Mouse (Mus musculus) liver, embryonic 14.5 days (tissue): Measurements from ENCODE around the gene Anp32a. TPM values are rescaled to one million over a fixed set of nuclear protein-coding genes. Genes with fewer than 3 reads are reported as not detected.

Experiments
- ATAC-seq: fragments of 200-750 bp; cut with Nextera tagmentation; 2 replicates; pipeline ENCODE4 v1.8.0; 2017; ENCODE audit warnings: moderate number of reproducible peaks, mild to moderate bottlenecking, moderate library complexity; ENCODE audit not compliant: insufficient read depth
- DNase-seq, 3 experiments: peaks; one replicate each; pipeline ENCODE4 v3.0.0-alpha.2; 2012 to 2013; ENCODE audit warnings: low read depth in 3 of 3, low spot score in 3 of 3
- H3K27ac ChIP-seq: fragments of 300-500 bp; sonication (generic); 2 replicates; pipeline ENCODE4 v1.5.1; 2014; ENCODE audit warnings: moderate library complexity, mild to moderate bottlenecking, control low read depth, inconsistent platforms
- H3K27me3 ChIP-seq: fragments of 300-500 bp; sonication (generic); 2 replicates; pipeline ENCODE4 v1.6.1; 2014; ENCODE audit warnings: mild to moderate bottlenecking, low read length, moderate library complexity; ENCODE audit not compliant: control insufficient read depth, insufficient read depth
- H3K36me3 ChIP-seq: fragments of 300-500 bp; sonication (generic); replicated peaks from 2 replicates; pipeline ENCODE4 v1.6.1; 2014; ENCODE audit warnings: low read depth; ENCODE audit not compliant: control insufficient read depth, insufficient read depth
- H3K4me1 ChIP-seq, 2 experiments: fragments of 200-500 bp in 1 of 2; fragments of 300-500 bp in 1 of 2; sonication (generic) in 1 of 2; replicated peaks; 2 replicates each; pipeline ENCODE4 v1.6.1; 2012 to 2014; ENCODE audit warnings: antibody characterized with exemption in 1 of 2, inconsistent platforms in 1 of 2, low read length in 1 of 2; ENCODE audit not compliant: control insufficient read depth in 2 of 2, insufficient read depth in 2 of 2
- H3K4me2 ChIP-seq: fragments of 300-500 bp; sonication (generic); 2 replicates; pipeline ENCODE4 v1.6.1; 2014; ENCODE audit warnings: low read depth, mild to moderate bottlenecking, control low read depth, moderate library complexity
- H3K4me3 ChIP-seq, 2 experiments: fragments of 200-500 bp in 1 of 2; fragments of 300-500 bp in 1 of 2; sonication (generic) in 1 of 2; 2 replicates each; pipeline ENCODE4 v1.5.1; 2012 to 2014; ENCODE audit warnings: low read depth in 2 of 2, low read length in 2 of 2, mild to moderate bottlenecking in 2 of 2, control low read depth in 1 of 2, inconsistent platforms in 1 of 2, moderate library complexity in 1 of 2; ENCODE audit not compliant: insufficient read depth in 1 of 2
- H3K9ac ChIP-seq: fragments of 300-500 bp; sonication (generic); replicated peaks from 2 replicates; pipeline ENCODE4 v1.6.1; 2014; ENCODE audit warnings: mild to moderate bottlenecking, control low read depth, moderate library complexity
- H3K9me3 ChIP-seq: fragments of 300-500 bp; sonication (generic); 2 replicates; pipeline ENCODE4 v1.6.1; 2016; ENCODE audit warnings: low read length, mixed read lengths; ENCODE audit not compliant: control insufficient read depth
- CTCF ChIP-seq: IDR thresholded peaks from 2 replicates; pipeline ENCODE4 v1.5.1; 2016; ENCODE audit warnings: antibody characterized with exemption, low read depth, control low read depth
- EP300 ChIP-seq: IDR thresholded peaks from 2 replicates; pipeline ENCODE4 v1.6.1; 2016; ENCODE audit warnings: antibody characterized with exemption, low read depth
- WGBS: fragments of 180-500 bp; shearing (Covaris S2); extraction: QIAGEN DNeasy Blood & Tissue Kit; methylation state at CpG from one replicate; pipeline ENCODE4 v1.1.7; 2014; ENCODE audit not compliant: insufficient replicate concordance; 5-methylcytosine and 5-hydroxymethylcytosine counted together
- polyA plus RNA-seq, 2 experiments: library from polyadenylated mRNA; depleted of rRNA in 1 of 2; stranded (reverse) in 1 of 2; unstranded in 1 of 2; fragments of >200 nt; fragmentation: Nextera tagmentation in 1 of 2; extraction: Ambion mirVana in 1 of 2; gene quantifications; 2 replicates each; pipeline versions ENCODE4 v1.2.1 to v1.2.3; 2012 to 2014

The Anp32a gene
- polyA plus RNA-seq, 2 experiments: 54.7 to 240 TPM

DNA sequence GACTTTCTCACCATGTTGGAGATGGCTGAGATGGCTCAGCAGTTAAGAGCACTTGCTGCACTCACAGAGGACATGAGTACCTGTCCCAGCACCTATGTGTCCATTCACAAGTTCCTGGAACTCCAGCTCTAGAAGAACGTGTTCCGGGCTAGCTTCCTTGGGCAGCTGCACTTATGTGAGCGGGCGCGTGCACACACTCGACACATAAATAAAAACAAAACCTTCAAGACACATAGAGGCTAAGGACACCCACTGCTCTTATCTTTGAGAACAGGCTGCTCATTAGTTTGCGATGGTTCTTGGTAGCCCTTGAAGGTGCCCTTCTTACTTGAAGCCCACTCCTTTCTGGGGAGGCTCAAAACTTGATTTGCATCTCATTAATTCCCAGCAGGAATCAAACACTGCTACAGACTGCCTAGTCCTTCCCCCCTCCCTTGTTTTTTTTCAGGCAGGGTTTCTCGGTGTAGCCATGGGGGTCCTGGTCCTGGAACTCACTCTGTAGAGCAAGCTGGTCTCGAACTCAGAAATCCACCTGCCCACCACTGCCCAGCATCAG, 2.4 kb upstream of the Anp32a start:
- Histone ChIP-seq H3K36me3 (no peaks in the 10 kb centered on the region), H3K9me3 (no peaks in the 10 kb centered on the region), H3K9ac (no peak overlapping the region), H3K27me3 (no peaks in the 10 kb centered on the region; the same call in 1 of the 2 replicates), H3K27ac (no peak overlapping the region), H3K4me2 (no peak overlapping the region), H3K4me3 (no peak overlapping the region), H3K4me1 (peaks cover 0 to 12% of the 10 kb centered on the region in 2 experiments; a peak in 2 of 4 replicates)
- 57% methylated on average over 9 of the region's 9 CpGs for WGBS
- DNase-seq: no peak
- no peak for TF ChIP-seq CTCF
- TF ChIP-seq EP300: no peak
- ATAC-seq: no peak

DNA sequence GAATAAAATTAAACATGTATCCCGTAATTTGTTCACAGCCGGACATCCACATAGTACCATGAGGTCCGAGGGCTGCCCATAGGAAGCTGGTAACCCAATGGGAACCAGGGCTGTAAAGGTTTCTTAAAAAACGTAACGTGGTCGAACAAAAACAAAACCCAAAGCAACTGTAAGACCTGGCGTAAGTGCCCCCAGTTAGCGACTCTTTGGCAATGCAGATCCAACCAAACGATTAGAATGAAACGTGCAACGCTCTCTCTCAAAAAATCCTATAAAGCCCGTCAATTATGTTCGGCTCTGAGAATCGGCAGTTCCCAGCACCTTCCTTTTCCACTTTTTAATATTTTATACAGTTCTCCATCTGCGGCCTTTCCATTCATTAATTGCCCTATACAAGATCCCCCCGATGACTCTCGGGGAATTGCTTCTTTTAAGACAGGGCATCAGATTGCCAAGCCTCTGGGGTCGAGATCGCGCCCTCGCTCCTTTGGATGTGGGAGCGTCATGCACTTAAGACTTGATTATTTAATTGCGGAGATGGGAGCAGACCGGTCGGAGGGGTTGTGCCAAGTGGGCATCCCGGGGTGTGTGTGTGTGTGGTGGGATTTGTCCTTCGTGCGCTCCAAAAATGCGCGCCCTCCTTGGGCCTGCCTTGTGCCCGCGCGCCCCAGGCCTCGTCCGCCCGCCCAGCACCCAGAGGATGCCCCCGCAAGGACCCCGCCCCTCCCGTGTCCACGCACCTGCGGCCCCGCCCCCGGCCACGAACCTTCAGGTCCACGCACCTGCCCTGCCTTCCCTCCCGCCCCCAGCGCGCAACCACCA, 581 bp upstream of the Anp32a start:
- Histone ChIP-seq H3K27ac (no peak overlapping the region), H3K36me3 (no peaks in the 10 kb centered on the region), H3K4me1 (peaks cover 3 to 18% of the 10 kb centered on the region in 2 experiments), H3K9ac (peak overlapping the region; percentile 67), H3K4me2 (peak overlapping the region; percentile 94), H3K4me3 (peak overlapping the region; percentile 71 to 85), H3K9me3 (no peaks in the 10 kb centered on the region), H3K27me3 (no peaks in the 10 kb centered on the region; the same call in 1 of the 2 replicates)
- under 1% methylated on average over 48 of the region's 48 CpGs for WGBS
- no peak for DNase-seq
- TF ChIP-seq CTCF (no peak), EP300 (no peak)
- peak; percentile 42 for ATAC-seq

DNA sequence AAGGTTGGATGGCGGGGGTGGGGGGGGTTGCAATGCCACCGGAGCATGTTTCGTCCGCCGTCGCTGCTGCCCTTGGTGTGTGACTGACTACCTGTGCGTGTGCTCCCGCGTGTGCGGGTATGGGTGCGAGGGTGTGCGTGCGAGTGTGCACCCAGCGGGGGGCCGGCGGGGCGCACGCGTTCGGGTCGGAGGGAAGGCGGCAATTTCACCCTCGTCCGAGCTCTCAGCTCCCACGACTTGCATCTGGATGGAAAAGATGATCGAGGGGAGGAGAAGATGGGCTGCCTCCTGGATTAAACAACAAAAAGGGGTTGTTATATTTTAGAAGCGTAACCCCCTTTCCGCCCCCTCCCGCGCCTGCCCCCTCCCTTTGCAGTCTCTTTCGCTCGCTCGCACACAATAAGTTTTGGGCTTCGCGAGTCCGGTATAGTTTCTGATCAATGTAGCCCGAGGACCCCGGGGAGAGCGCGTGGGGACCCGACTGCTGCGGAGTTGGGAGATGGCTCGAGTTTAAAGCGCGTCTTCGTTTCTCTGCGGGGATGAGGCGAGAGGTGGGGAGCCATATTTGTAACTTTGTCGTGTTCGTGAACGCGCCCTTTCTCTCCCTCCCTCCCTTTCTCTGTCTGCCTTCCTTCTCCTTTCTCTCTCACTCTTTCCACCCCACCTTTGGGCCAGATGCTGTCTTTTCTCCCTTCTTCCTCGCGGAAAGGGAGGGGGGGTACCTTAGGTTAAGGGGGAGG, 778 bp downstream of the Anp32a start:
- peak overlapping the region; percentile 97 for H3K4me2 ChIP-seq
- WGBS: under 1% methylated on average over 53 of the region's 54 CpGs
- H3K36me3 ChIP-seq: no peaks in the 10 kb centered on the region
- H3K4me3 ChIP-seq: peak overlapping the region; percentile 71 to 97
- H3K27ac ChIP-seq: peak overlapping the region; percentile 76
- DNase-seq: no peak
- no peaks in the 10 kb centered on the region; the same call in 1 of the 2 replicates for H3K27me3 ChIP-seq
- TF ChIP-seq EP300 (no peak), CTCF (no peak)
- no peak for ATAC-seq
- peaks cover 11 to 25% of the 10 kb centered on the region in 2 experiments for H3K4me1 ChIP-seq
- peak overlapping the region; percentile 90 for H3K9ac ChIP-seq
- no peaks in the 10 kb centered on the region for H3K9me3 ChIP-seq

DNA sequence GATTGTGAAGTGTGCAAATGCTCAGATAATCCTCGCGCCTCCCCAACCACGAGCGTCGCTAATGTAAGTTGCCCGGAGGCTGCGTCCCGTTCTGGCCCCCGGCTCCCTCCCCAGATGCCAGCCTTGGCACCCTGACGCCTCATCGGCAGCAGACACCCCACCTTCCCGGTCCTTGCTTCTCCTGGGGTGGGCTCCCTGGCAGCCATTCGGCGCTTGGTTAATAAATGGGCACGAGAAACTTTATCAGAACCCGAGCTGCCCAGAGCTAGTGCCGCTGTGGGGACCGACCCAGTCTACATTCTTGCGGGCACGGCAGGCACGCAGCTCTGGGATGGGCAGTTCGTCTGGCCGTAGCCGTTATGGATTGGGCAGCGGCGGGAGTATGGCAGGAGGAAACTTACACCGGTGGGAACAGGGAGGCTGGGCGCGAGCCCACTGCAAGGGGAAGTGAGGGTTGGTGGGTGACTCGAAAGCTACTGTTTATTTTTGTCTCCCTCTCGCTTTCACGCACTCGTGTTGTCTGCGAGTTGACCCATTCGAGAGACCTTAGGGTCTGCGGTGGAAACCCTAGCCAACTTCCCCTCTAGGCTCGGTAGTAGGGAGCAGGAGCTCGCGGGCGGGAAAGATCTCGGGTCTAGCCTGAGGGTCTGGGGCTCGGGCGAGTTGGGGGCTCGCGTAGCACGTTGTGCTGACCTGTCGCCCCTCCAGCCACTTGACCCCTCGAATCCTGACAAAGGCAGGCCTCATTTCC, 1.5 kb downstream of the Anp32a start:
- Histone ChIP-seq H3K9ac (peak overlapping the region; percentile 90), H3K4me1 (peaks cover 11 to 29% of the 10 kb centered on the region in 2 experiments), H3K27me3 (no peaks in the 10 kb centered on the region; the same call in 1 of the 2 replicates), H3K4me3 (peak overlapping the region; percentile 71 to 97), H3K27ac (peak overlapping the region; percentile 76), H3K9me3 (no peaks in the 10 kb centered on the region), H3K36me3 (no peaks in the 10 kb centered on the region), H3K4me2 (peak overlapping the region; percentile 97)
- peak in 1 of 3 experiments; percentile 49 for DNase-seq
- TF ChIP-seq EP300 (no peak), CTCF (no peak)
- under 1% methylated on average over 48 of the region's 48 CpGs for WGBS
- peak; percentile 11; the same call in 1 of the 2 replicates for ATAC-seq
